Mouse (Mus musculus) CH12.LX (cell line): ENCODE measurements at regions not wholly inside any gene's neighbourhood (a gene's known extent, or its start where the extent isn't known, plus 50 kb on each side); places are given as distances from the start of the nearest gene placed in this dataset.

Source experiments
- DNase-seq: peaks from one replicate; pipeline ENCODE4 v3.0.0-alpha.2; 2013; ENCODE audit errors: extremely low read depth
- H3K27ac ChIP-seq: 2 replicates; pipeline ENCODE4 v1.5.1; 2012; ENCODE audit warnings: low read depth, mild to moderate bottlenecking, control low read depth, moderate library complexity; ENCODE audit not compliant: insufficient read depth
- H3K27me3 ChIP-seq: replicated peaks from 2 replicates; pipeline ENCODE3; 2012; ENCODE audit warnings: inconsistent platforms
- H3K36me3 ChIP-seq, 2 experiments: replicated peaks in 1 of 2; 2 replicates each; pipeline versions ENCODE3 to v1.6.1; 2012; ENCODE audit warnings: inconsistent platforms in 1 of 2, low read length in 1 of 2, mild to moderate bottlenecking in 1 of 2, mixed read lengths in 1 of 2, moderate library complexity in 1 of 2; ENCODE audit not compliant: control insufficient read depth in 1 of 2, insufficient read depth in 1 of 2
- H3K4me1 ChIP-seq, 2 experiments: 2 replicates each; pipeline ENCODE4 v1.6.1; 2012; ENCODE audit warnings: inconsistent platforms in 1 of 2, moderate library complexity in 1 of 2; ENCODE audit not compliant: insufficient read depth in 2 of 2, control insufficient read depth in 1 of 2
- H3K4me2 ChIP-seq: 2 replicates; pipeline ENCODE4 v1.6.1; 2012; ENCODE audit warnings: low read depth, mild to moderate bottlenecking, control low read depth; ENCODE audit not compliant: poor library complexity, insufficient read depth, severe bottlenecking
- H3K4me3 ChIP-seq, 3 experiments: fragments of 150-350 bp in 1 of 3; sonication (generic) in 1 of 3; replicated peaks in 1 of 3; 2 replicates each; pipeline versions ENCODE3 to v1.5.1; 2011 to 2012; ENCODE audit warnings: low read depth in 2 of 3, low read length in 2 of 3, mild to moderate bottlenecking in 2 of 3, moderate library complexity in 2 of 3, control low read depth in 1 of 3, improper control_type of control experiment in 1 of 3, inconsistent platforms in 1 of 3, mixed read lengths in 1 of 3; ENCODE audit not compliant: poor library complexity in 1 of 3
- H3K79me2 ChIP-seq: replicated peaks from 2 replicates; pipeline ENCODE4 v1.6.1; 2012; ENCODE audit warnings: mild to moderate bottlenecking, moderate library complexity; ENCODE audit not compliant: control insufficient read depth, poor library complexity, insufficient read depth, severe bottlenecking; ENCODE audit errors: extremely low read depth
- H3K9ac ChIP-seq: 2 replicates; pipeline ENCODE4 v1.6.1; 2012; ENCODE audit warnings: low read depth, mild to moderate bottlenecking, control low read depth, moderate library complexity; ENCODE audit not compliant: insufficient read depth
- H3K9me3 ChIP-seq: replicated peaks from 2 replicates; pipeline ENCODE3; 2012; ENCODE audit warnings: low read length, inconsistent platforms, mixed read lengths
- JUND ChIP-seq: conservative IDR thresholded peaks from 2 replicates; pipeline ENCODE4 v1.6.1; 2011; ENCODE audit warnings: low read depth, low read length, improper control_type of control experiment
- MAZ ChIP-seq: IDR thresholded peaks from 2 replicates; pipeline ENCODE4 v1.6.1; 2012; ENCODE audit warnings: low read depth, mild to moderate bottlenecking, inconsistent platforms, low read length, improper control_type of control experiment, moderate library complexity
- MYC ChIP-seq: IDR thresholded peaks from 2 replicates; pipeline ENCODE4 v1.6.1; 2011; ENCODE audit warnings: low read depth, mild to moderate bottlenecking, improper control_type of control experiment, low read length
- NRF1 ChIP-seq: IDR thresholded peaks from 2 replicates; pipeline ENCODE4 v1.6.1; 2014; ENCODE audit warnings: low read depth, mild to moderate bottlenecking, inconsistent platforms, low read length, improper control_type of control experiment, moderate library complexity
- PAX5 ChIP-seq: IDR thresholded peaks from 2 replicates; pipeline ENCODE4 v1.6.1; 2012; ENCODE audit warnings: low read length, inconsistent platforms, mixed read lengths
- POLR2A ChIP-seq: IDR thresholded peaks from 2 replicates; pipeline ENCODE4 v1.6.1; 2011; ENCODE audit warnings: low read depth, mild to moderate bottlenecking, improper control_type of control experiment, low read length
- RAD21 ChIP-seq: IDR thresholded peaks from 2 replicates; pipeline ENCODE4 v1.6.1; 2011; ENCODE audit warnings: low read depth, mild to moderate bottlenecking, low read length, improper control_type of control experiment, moderate library complexity
- RCOR1 ChIP-seq: conservative IDR thresholded peaks from 2 replicates; pipeline ENCODE4 v1.6.1; 2012; ENCODE audit warnings: low read depth, mild to moderate bottlenecking, inconsistent platforms, low read length, improper control_type of control experiment
- SIN3A ChIP-seq: IDR thresholded peaks from 2 replicates; pipeline ENCODE4 v1.6.1; 2012; ENCODE audit warnings: low read length, improper control_type of control experiment, inconsistent platforms
- SMC3 ChIP-seq: IDR thresholded peaks from 2 replicates; pipeline ENCODE4 v1.6.1; 2011; ENCODE audit warnings: low read depth, low read length, improper control_type of control experiment
- UBTF ChIP-seq: IDR thresholded peaks from 2 replicates; pipeline ENCODE4 v1.6.1; 2012; ENCODE audit warnings: low read depth, mild to moderate bottlenecking, inconsistent platforms, low read length, improper control_type of control experiment, moderate library complexity
- ZKSCAN1 ChIP-seq: IDR thresholded peaks from 2 replicates; pipeline ENCODE4 v1.6.1; 2012; ENCODE audit warnings: low read depth, inconsistent platforms, low read length, improper control_type of control experiment, borderline replicate concordance
- ZMIZ1 ChIP-seq: IDR thresholded peaks from 2 replicates; pipeline ENCODE4 v1.6.1; 2012; ENCODE audit warnings: low read depth, mild to moderate bottlenecking, inconsistent platforms, low read length, improper control_type of control experiment
- dilution Hi-C: fragments of 300-500 bp; cut with MboI; formaldehyde crosslinking; loops from 2 replicates; pipeline ENCODE4 v1.14.3; 2020; ENCODE audit warnings: low sequenced_read_pairs; ENCODE audit not compliant: extremely low pct_unique_long_range_greater_than_20kb, extremely low pct_ligation_motif_present
- in situ Hi-C: fragments of 300-500 bp; cut with MboI; formaldehyde crosslinking; loops from 3 replicates; pipeline ENCODE4 v1.14.3; 2019; ENCODE audit warnings: low sequenced_read_pairs, low pct_ligation_motif_present, low pct_unique_long_range_greater_than_20kb, mixed read lengths

DNA sequence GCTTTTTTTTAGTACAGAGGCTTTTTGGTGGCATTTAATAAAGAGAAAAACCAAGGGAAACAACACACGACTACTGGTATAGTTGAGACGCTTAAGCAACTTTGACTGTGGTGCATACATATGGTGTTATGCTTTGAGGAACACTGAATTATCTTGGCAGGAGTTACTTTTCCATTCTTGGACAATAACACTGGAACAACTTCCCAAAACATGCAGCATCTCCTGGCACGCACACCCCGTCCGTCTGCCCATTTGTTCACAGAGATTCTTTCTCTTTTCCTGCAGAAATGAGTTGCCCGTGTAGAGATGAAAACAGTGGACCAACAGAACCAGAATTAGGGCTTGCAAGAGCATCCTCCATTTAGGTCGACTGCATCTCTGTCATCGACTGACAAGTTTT is 544.7 kb downstream of the Arl4a start:
- in situ Hi-C loops (loop anchor here (25.0 kb wide), 2 partner anchors 1156 to 1356 kb away; no protein-coding TSS in a partner anchor), dilution Hi-C loops (no loop called here)
- TF ChIP-seq ZKSCAN1 (no peak), PAX5 (no peak), JUND (no peak), MAZ (no peak), MYC (no peak)
- Histone ChIP-seq H3K9me3 (no peaks in the 10 kb centered on the region), H3K27me3 (no peaks in the 10 kb centered on the region), H3K79me2 (no peaks in the 10 kb centered on the region), H3K4me1 (no peaks in the 10 kb centered on the region), H3K4me3 (no peak overlapping the region), H3K27ac (no peak overlapping the region), H3K36me3 (no peaks in the 10 kb centered on the region), H3K4me2 (no peak overlapping the region), H3K9ac (no peak overlapping the region)
- no peak for DNase-seq

DNA sequence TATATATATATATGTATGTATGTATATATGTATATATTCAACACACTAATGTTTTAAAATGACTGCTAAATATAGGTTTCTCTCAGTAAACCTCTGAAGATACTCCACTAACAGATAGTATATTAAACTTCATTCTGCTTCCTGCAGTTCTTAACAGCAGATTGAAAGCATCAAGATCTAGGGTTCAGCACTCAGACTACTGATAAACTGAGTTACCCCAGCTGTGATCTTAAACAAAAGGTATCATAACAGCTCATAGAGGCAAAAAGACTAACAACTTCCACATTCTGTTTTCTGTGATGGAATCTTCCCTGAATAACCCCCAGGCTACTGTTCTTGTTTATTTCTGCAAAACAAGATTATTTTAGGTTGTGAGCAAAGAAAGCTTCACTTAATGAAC is 564.8 kb downstream of the Arl4a start:
- Histone ChIP-seq H3K4me1 (no peaks in the 10 kb centered on the region), H3K27ac (no peak overlapping the region), H3K36me3 (no peaks in the 10 kb centered on the region), H3K79me2 (no peaks in the 10 kb centered on the region), H3K9me3 (no peaks in the 10 kb centered on the region), H3K9ac (no peak overlapping the region), H3K27me3 (no peaks in the 10 kb centered on the region), H3K4me3 (no peak overlapping the region), H3K4me2 (no peak overlapping the region)
- no peak for DNase-seq
- in situ Hi-C loops (no loop called here), dilution Hi-C loops (no loop called here)
- no peak for TF ChIP-seq SMC3
- no peak for TF ChIP-seq SIN3A
- TF ChIP-seq RAD21 = no peak
- no peak for TF ChIP-seq RCOR1
- no peak for TF ChIP-seq ZMIZ1
- no peak for TF ChIP-seq MAZ
- no peak for TF ChIP-seq POLR2A
- no peak for TF ChIP-seq UBTF
- no peak for TF ChIP-seq NRF1
